Mouse (Mus musculus) layer of hippocampus, adult 18-20 months (tissue): ENCODE measurements at regions not wholly inside any gene's neighbourhood (a gene's known extent, or its start where the extent isn't known, plus 50 kb on each side); places are given as distances from the start of the nearest gene placed in this dataset.

Experiments
- DNase-seq, 2 experiments: peaks; one replicate each; pipeline ENCODE4 v3.0.0; 2022; ENCODE audit warnings: low spot score in 2 of 2

DNA sequence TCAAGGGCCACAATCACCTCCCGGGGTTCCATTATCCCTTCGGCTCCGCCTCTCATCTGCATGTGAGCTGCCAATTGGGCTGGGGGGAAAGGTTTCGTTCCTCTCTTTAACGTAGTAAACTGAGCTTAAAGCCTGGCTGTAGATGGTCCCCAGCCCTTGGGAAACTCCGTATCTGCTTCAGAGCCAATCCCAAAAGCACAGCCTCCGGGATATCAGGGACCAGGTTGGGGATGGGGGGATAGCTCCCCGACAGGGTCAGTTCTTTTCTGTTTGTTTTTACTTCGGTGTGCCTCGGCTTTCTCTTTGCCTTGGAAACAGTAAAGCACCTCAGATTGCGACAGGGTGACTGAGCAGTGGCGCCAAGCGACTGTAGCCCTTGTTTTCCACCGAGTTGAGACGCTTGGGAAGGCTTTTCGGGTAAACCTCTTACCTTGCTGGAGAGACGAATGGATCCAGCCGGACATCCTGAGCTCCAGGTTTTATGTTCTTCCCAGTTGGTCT is 64.5 kb downstream of the Tfap2c start:
- DNase-seq, result no peak

DNA sequence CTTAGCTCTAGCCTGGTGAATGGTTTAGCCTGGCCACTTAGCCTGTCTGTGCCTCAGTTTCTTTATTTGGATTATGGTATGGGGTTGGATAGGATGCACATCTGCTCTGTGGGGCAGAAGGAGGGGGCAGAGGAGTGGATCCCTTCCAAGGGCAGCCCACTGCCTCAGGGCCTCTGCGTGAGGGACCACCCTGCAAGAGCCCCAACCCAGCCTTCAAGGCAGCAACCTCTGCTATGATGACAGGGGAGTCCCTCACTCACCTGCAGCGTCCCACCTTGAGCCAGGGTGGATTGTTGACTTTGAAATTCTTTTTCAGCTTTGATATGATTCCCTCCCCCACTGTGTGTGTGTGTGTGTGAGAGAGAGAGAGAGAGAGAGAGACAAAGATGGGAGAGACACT is 65.8 kb downstream of the Tfap2c start:
- no peak for DNase-seq

DNA sequence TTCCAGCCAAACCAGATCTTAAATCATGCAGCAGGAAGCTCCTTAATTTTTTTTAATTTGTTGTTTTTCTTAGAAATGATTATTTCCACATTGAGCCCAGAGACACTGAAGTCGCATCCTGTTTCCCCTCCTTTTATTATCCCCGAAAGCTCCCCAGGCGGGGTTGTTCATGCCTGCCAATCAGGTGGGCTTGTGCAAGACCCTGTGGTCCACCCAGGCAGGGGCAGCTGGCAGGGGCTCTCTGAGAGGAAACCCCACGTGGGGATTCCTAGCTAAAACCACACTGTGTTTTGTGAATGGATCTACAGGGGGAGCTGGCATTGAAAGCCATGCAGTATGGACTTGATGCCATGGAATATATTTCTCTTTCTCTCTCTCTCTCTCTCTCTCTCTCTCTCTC is 66.2 kb downstream of the Tfap2c start:
- DNase-seq, result no peak

DNA sequence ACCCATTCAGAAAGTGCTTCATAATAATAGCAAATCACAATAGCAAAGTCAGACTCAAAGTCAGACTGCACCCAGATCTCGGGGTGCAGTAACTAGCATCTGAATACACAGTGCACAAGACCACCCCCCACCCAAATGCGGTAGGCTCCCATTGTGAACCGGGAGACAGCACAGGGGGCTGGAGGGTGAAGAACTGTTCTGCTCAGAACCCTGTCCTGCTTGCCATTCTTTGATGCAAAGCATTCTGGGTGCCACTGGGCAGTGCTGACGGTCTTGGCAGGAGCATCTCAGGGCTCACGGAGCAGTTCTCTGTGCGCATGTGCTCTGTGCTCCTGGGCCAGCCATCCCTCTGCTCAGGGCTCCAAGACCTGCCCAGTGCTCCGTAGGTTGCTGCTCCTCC is 69.8 kb downstream of the Tfap2c start:
- DNase-seq, result no peak

DNA sequence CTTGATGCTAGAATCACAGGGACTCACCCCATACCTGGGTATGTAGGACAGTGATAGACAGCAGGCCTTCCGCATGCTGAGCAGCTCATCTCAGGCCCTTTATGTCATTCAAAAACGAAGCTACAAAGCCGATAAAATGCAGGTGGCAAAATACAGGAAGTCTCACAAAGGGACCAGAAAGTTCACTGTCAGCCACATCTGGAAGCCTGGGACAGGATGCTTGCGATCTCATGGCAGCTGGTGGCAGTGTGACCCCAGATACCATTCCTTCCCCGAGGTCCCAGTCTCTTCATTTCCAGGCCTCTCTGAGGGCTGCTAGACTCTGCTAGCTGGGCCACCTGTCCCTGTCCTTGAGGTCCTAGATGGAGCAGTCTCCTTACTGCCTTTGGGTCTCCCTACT is 70.6 kb downstream of the Tfap2c start:
- no peak for DNase-seq

DNA sequence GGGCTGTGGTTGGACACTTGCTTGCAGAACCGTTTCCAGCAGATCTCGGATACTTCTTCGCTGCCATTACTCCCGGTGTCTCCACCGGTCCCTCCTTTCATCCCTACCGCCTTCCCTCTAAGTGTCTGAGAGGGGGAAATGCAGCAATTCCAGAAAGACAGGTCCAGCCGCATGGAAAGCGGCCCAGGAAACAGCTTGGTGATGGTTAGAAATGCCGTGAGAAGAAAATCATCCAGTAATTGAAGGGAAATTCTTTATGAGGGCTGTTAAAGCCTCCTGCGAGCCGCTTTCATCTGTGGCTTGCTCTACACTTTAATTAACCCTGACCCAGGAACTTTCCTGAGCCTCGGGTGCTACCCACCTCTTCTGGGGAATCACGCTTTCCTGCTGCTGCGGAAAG is 74.3 kb downstream of the Tfap2c start:
- no peak for DNase-seq

DNA sequence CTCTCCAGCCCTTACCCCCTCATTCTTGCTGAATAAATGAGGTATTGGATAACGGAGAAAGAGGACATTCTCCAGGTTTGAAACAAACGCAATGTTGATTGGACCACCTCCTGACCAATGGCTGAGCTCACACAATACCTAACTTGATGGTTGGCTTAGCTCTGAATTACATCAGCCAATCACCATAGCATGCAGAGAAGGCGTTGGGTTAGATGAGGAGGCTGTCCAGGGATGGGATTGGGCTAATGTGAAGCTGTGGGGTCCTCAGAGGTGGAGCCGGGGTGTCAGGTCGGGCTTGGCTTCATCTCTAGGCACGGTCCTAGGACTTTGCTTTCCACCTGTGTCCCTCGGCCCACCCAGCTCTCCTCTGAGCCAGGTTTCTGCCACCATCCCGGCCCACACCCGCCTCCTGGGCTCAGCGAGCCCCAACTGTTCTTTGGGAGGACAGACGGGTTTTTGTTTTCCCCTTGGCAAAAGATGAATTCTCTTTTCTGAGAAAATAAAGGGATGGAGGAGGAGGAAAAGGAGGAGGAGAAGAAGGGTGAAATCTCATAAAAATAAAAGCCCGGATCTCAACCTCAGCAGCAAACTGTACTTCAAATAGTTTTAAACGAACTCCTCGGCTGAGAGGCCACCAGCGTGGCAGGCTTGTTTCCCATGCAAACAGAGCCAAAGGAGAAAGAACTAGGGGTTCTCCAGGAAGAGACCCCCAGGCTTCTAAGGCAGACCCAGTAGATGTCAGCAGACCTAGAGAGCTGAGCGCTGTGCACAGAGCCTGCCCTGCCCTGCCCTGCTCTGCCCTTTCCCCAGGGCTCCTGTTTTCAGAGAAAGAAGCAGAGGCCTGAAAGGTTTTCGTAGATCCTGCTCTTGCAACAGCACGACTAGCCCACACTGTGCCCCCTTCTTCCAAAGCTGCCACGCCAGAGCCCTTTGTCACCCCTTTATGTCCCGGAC is 78.2 kb downstream of the Tfap2c start:
- DNase-seq, result no peak

DNA sequence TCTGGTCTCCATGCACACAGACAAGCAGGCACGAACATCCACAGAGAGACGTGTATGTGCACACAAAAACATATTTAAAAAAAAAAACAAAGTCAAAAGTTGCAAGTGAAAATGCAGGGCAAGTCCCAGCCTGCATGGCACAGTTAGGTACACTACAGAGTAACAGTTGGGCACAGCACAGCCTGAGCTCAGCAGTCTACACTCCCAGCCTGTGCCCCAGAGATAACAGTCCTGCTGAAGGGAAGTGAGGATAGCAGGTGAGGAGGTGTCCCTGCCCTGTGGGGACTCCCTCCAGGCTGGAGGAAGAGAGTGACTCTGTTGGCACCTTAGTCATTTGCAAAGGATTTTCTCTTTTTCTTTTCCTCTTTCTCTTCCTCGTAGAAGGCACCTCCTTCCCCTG is 80.9 kb downstream of the Tfap2c start:
- no peak for DNase-seq

DNA sequence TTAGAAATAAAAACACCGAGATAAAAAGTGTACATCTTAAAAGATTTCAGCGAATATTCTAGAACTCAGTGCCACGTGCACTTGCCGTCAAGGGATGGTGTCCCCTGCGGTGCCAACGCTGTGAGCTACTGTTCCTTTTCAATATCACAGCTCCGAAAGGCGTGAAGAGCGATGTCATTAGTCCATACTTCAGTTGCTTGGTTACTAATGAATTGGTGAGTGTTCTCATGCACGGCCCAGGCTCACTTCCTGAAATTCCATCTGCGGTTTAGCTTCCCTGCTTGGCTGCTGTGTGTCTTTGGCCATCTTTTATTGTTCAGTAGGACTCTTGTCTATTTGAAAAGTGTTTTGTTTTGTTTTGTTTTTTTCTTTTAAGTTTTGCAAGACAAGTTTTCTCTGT is 93.2 kb downstream of the Tfap2c start:
- peak in 1 of 2 experiments; percentile 16 for DNase-seq

DNA sequence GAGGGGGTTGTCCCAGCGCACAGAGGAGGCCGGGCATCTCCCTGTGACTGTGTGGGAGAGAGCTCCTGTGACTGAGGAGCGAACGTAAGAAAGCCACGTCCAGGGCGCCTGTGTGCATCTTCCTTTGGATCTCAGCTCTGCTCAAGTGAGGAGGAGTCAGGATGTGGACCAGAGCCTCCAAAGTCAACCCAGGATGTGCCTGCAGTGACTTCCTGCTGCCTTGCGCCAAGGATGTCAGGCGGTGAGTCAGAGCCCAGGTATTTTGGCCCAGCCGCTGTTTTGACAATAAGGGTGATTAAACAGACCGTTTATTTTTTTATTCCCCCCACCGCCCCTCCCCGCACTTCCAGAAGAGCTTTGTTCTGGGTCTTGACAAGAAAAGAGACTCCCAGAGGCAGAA is 94.5 kb downstream of the Tfap2c start:
- DNase-seq, result no peak

DNA sequence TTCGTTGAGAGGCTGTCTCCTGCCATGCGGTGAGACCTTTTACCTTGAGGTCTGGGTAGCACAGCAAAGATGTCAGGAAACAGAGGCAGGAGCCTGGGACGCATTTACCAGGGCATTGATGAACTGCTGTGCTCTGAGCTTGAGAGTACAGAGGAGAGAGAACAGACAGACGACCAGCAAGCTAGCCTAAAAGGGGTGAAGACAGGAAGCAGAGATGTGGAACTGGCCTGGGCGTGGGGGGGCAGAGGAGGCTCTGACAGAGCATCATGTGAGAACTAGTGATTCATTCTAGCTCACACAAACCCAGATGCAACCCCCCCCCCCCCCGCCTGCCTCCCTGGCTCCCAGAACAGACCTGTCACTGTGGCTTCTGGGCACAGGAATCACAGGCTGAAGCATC is 95.1 kb downstream of the Tfap2c start:
- DNase-seq, result no peak

DNA sequence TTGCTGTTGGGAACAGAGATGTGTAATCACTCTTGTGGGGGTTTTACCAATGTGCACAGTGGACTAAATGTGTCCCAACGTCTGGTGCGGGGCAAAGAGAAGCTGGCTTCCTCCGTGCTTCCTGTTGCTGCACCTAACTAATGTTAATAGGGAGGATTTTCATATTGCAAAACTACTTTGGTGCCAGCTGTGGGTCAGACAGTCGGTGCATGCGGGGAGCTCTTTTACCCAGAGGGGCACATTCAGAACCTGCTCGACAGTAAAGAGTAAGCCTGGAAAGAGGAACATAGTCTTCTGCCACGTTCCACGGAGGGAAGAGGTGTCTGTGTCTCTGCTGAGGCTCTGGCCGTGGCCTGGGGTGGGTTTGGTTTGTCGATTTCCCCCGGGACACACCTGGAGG is 98.7 kb downstream of the Tfap2c start:
- DNase-seq, result no peak

DNA sequence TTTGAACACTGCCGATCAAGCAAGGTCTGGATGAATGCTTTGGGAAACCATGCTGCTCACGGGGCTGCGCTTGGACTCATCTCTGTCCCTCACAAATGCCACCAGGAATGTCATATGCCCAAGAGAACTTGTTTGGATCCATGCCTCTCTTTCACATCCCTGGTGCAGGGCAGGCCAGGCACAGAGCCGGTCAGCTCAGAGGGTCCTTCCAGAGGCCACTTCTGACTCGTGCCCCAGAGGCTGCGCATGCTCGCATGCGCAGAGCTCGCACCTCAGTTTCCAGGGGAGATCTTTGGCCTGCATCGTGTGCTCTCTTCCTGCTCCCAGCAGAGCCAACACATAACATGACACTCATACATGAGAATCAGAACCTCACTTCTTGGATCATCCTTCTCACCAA is 111.1 kb downstream of the Tfap2c start:
- no peak for DNase-seq

DNA sequence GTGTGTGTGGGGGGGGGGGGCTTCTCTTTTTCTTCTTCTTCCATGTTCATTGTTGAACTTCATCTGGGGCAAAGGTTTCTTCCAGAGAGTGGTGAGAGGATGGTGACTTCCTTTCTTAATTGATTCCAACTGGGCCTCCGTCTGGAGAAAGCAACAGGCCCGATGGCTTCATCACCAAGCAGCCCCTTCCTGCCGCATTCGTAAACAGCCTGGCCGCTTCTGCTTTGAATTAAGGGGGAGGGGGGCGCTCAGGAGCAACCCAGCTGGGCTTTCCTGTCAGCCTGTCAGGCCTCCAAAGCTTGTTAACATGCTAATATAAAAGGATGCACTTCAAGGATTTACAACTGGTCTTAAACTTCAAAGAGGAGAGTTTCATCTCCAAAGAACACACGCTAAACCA is 111.5 kb downstream of the Tfap2c start:
- no peak for DNase-seq

DNA sequence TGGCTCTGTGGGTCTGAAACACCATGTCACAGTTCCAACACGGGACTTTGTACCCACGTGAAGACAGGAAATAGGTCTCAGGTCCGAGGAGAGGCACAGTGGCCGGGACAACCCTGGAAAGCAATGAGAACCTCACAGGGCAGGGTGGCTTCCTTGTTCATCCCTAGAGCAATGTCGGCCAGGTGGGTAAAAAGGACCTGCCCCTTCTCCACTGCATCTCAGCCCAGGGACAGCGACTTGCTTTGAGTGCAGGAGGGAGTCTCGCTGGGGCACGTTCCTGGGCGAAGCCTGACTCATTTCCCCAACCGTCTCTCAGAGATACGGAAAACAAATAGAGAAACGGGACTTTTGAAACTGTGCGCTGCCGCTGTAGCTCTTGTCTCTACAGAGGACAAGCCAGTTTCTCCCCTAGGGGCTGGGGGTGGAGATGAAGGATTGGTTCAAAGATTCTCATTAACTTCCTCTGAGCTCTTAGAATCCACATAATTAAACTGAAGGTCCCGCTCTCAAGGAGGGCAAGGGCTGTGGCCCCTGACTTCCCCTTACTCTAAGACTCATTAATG is 112.1 kb downstream of the Tfap2c start:
- no peak for DNase-seq

DNA sequence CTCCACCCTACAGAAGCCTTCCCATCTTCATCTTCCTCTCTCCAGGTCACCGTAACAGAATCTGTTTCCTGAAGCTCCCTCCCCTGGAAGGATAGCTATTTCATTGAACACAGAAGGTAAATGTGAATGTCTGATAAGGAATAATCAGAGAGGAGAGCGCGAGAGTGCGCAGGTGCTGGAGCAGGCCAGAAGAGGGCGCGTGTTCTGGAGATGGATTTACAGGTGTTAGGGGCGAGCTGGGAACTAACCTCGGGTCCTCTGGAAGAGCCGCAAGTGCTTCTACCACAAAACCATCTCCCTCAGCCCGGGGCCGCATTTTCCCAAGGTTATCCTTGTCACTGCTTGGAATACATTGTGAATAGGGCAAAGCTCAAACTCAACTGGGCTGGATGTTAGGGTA is 112.8 kb downstream of the Tfap2c start:
- no peak for DNase-seq

DNA sequence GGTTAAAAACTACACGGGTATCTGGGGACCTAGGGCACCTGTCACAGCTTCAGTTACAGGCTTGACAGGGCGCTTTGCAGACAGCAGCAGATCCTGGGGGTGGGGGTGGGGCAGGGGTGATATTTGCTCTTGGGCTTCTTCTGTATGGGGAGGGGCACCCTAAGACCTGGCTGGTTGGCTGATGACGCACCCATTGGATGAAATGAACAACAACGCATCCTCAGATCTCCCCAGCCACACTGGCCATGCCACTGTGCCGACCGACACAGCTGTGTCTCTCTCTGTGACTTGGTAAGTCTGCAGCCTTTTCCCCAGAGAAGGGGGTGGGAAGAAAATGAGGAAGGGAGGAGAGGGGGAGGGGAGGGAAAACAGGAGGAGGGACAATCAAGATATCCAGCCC is 114.3 kb downstream of the Tfap2c start:
- no peak for DNase-seq

DNA sequence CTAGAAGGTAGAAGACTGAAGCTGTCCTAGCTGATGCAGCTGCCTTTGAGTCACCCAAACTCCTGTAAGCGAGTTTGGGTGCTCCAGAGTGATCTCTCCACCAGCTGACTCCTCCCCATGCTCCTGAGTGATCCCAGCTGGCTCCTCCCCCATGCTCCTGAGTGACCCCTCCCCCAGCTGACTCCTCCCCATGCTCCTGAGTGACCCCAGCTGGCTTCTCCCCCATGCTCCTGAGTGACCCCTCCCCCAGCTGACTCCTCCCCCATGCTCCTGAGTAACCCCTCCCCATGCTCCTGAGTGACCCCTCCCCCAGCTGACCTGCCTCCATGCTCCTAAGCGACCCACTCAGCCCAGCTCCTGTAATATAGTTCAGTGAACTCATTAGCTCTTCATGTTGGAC is 123.7 kb downstream of the Tfap2c start:
- DNase-seq, result no peak

DNA sequence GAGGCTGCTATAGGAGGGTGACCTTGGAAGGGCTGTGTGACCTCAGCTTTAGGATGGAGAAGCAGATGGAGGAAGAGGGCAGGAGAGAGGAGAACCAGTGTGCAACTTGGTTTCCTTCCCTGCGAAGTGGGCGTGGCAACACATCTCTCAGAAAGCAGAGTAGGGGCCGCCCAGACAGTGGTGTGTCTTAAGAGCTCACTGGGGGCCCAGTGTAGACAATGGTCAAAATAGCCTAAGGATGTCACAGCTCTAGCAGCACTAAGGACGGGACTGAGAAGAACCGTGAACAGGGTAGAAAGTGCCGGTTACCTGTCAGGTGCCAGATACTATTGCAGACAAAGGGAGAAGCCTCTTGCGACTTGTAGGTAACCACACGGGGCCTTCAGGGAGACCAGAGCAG is 125.2 kb downstream of the Tfap2c start:
- no peak for DNase-seq

DNA sequence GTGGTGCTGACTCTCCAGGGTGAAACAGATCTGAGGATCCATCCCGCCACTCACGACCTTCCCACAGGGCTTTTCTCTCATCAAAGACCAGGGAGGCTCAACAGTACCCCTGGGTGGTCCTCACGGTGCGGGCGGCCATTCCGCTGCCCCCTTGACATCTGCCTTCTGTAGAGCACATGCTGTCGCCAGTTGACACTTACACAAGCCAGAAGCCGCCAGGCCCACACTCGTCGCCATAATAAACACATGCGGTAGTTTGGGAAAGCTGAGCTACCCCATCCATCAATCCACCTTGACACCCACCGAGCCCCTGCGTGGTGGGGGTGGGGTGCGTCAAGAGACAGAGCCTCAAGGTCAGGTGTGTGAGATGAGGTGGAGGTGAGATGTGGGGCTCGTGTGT is 125.7 kb downstream of the Tfap2c start:
- no peak for DNase-seq

DNA sequence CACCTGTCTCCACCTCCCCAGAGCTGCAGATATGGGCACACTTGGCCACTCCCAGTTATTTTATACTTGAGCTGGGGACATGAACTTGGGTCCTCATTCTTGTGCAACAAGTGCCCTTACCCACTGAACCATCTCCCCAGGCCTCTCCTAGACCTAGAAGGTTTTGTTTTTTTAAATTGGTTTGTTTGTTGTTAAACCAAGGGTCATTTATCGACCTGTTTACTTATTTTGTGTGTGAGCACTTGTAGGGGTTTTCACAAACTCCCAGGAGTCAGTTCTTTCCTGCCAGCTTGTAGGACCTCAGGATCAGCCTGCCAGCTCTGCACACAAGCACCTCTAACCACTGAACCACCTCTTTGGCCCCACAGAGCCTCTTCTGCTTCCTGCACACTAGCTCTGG is 140.8 kb downstream of the Tfap2c start:
- no peak for DNase-seq

DNA sequence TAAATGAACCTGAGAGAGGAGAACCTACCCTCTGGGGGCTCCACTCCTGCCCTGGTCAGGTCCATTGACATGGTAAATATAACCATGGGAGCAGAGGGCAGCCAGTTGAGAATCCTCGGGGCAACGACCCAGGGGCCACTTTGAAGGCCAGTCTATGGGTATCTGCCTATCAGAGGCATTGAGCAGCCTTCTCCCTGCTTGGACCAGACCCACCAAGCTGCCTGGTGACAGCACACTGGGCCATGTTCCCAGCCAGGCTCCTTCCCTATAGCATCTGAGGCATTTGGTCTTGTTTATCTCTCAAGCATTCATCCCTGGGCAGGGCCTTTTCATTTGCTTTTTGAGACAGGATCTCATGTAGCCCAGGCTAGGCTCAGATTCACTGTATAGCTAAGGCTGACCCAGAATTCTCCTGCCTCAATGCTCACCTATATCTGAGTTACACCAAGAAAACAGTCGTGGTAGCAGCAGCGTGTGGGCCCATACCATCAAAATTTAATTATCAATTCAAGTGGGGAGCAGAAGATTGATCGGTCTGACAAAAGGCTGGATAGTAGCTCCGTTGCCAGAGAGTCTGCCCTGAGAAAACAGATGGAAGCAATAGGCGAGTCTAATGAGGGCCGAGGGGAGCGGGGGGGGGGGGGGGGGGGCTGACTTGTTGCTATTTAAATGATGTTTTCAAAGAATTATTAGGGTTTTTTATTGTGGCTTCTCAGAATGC is 141.7 kb downstream of the Tfap2c start:
- no peak for DNase-seq
